Mouse (Mus musculus): Measurements from ENCODE around the gene Cmc1.

The Cmc1 gene

DNA sequence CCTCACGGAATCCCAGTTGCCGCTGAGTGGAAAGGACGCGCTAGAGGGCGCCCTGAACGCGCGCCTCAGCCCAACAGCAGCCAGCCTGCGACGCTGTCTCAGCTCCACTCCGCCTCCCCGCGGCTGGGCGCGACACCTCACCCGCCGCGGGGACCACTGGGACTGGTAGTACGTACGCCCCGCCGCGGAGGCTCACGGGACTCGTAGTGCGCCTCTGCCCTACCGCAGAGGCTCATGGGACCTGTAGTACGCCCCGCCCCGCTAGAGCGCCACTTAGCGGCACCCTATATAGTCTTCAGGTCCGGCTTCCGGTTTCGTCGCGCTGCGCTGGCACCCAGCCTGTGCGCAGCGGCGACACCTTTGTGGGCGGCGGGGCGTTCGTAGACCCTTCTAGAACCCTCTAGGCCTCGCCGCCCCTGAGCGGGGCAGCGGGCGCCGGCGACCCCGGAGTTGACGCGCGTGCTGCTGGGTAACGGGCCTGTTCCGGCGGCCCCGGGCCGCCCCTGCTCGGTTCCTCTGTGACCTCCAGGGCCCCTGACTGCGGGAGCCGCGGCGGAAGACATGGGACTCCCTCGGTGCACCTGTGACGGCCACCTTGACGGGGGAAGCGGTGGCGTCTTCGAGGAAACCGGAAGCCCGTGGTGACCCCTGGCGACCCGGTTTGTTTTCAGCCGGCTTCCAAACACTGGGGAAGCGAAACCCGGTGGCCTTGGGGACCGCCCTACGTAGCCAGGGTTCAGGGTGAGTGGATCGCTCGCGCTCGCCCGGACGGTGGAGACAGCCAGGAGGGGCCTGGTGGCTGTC, 109.6 kb downstream of the Cmc1 start, which contains the start of gene Azi2:
TSS of gene Azi2 (plus strand) at position 282 of the 804 bp plus-strand sequence.
- in situ Hi-C loops (cut with MboI, MseI): no loop called here

DNA sequence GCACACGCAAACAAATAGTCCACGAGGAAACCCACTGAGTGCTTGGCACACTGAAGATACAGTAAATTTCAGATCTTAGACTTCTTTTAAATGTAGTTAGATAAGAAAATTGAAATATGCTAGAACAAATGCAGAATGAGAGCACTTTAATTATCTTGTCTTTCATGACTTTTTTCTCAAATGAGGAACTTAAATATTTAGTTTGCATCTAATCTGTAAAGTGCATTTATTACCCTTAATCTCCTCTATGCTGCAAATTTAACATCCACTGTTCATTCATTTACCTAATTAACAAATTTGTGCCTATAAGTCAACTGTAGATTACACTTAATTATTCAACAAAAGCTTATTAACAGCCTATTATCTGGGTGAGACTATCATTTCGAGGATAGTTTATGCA, 115.0 kb downstream of the Cmc1 start:
- in situ Hi-C loops (cut with MboI, MseI): loop anchor here (10.0 kb wide), 1 partner anchor 130 kb away; no protein-coding TSS in a partner anchor

DNA sequence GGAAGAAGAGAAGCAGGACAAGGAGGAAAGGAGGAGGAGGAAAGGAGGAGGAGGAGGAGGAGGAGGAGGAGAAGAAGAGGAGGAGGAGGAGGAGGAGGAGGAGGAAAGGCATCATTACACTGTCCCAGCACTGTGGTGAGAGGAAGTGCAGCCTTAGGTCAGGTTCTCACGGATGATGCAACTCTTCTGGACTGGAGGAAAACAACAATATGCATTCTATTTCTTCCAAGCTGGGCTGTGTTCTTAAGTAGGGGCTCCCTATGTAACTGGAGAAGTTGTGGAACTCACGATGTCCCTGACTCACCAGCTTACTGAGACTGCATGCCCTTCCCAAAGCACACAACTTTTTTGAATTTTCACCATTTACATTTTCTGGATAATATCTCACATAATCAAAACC, 118.3 kb downstream of the Cmc1 start:
- in situ Hi-C loops (cut with MboI, MseI): loop anchor here (10.0 kb wide), 1 partner anchor 127 kb away; no protein-coding TSS in a partner anchor

- in situ Hi-C loops (cut with MboI, MseI): loop anchor here (10.0 kb wide), 1 partner anchor 125 kb away; no protein-coding TSS in a partner anchor
Measured at GRCm38 (mm10) chr9:118030252-118030651, 119.7 kb downstream of the Cmc1 start.

- in situ Hi-C loops (cut with MboI, MseI): no loop called here
Measured at GRCm38 (mm10) chr9:118029490-118029889, 120.5 kb downstream of the Cmc1 start.

GRCm38 (mm10) chr9:118024966-118025365, 125.0 kb downstream of the Cmc1 start:
- in situ Hi-C loops (cut with MboI, MseI): no loop called here
